Mouse (Mus musculus) midbrain, embryonic 13.5 days (tissue): ENCODE measurements at regions not wholly inside any gene's neighbourhood (a gene's known extent, or its start where the extent isn't known, plus 50 kb on each side); places are given as distances from the start of the nearest gene placed in this dataset.

Experiments
- ATAC-seq: fragments of 200-750 bp; cut with Nextera tagmentation; 2 replicates; pipeline ENCODE4 v1.8.0; 2017; ENCODE audit warnings: mild to moderate bottlenecking, moderate TSS enrichment, moderate library complexity
- H3K27ac ChIP-seq: fragments of 300-500 bp; sonication (generic); 2 replicates; pipeline ENCODE4 v1.5.1; 2015; ENCODE audit warnings: inconsistent platforms, mild to moderate bottlenecking, moderate library complexity
- H3K27me3 ChIP-seq: fragments of 300-500 bp; sonication (generic); 2 replicates; pipeline ENCODE4 v1.6.1; 2015; ENCODE audit warnings: mild to moderate bottlenecking, inconsistent platforms
- H3K36me3 ChIP-seq: fragments of 300-500 bp; sonication (generic); 2 replicates; pipeline ENCODE4 v1.6.1; 2015; ENCODE audit warnings: mild to moderate bottlenecking, inconsistent platforms
- H3K4me1 ChIP-seq: fragments of 300-500 bp; sonication (generic); replicated peaks from 2 replicates; pipeline ENCODE4 v1.6.1; 2015; ENCODE audit warnings: inconsistent platforms
- H3K4me2 ChIP-seq: fragments of 300-500 bp; sonication (generic); replicated peaks from 2 replicates; pipeline ENCODE4 v1.6.1; 2015; ENCODE audit warnings: moderate library complexity, mild to moderate bottlenecking, inconsistent platforms
- H3K4me3 ChIP-seq: fragments of 300-500 bp; sonication (generic); replicated peaks from 2 replicates; pipeline ENCODE4 v1.5.1; 2015; ENCODE audit warnings: mild to moderate bottlenecking, inconsistent platforms
- H3K9ac ChIP-seq: fragments of 300-500 bp; sonication (generic); replicated peaks from 2 replicates; pipeline ENCODE4 v1.6.1; 2015; ENCODE audit warnings: mild to moderate bottlenecking, inconsistent platforms
- H3K9me3 ChIP-seq: fragments of 300-500 bp; sonication (generic); 2 replicates; pipeline ENCODE4 v1.6.1; 2016; ENCODE audit warnings: mild to moderate bottlenecking, inconsistent platforms
- WGBS: fragments of 180-500 bp; shearing (Covaris S2); methylation state at CpG from one replicate; pipeline ENCODE4 v1.1.7; 2015; 5-methylcytosine and 5-hydroxymethylcytosine counted together

DNA sequence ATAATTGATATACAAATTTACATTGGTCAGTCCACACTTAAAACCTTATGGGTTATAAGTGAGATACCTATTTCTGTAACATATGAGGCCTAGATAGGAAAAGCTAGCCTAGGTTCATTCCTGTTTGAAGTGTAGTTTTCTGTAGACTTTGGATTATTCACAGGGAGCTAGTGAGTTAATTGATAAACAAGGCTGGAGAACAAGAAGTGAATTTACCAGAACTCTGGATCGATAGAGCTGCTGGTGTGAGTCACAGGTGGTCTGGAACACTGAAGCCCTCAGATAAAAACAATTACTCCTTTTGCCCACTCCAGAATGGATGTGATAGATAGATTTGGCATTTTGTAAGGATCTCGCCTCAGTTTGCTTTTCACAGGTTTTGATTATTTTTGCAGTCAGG is 62.0 kb upstream of the Rtl1 start:
- H3K27me3 ChIP-seq, result no peaks in the 10 kb centered on the region
- peaks cover 13% of the 10 kb centered on the region for H3K36me3 ChIP-seq
- no peak for ATAC-seq
- no peaks in the 10 kb centered on the region for H3K4me1 ChIP-seq
- no peak overlapping the region for H3K4me2 ChIP-seq
- WGBS, result 87% methylated on average over 2 of the region's 2 CpGs
- H3K4me3 ChIP-seq, result no peak overlapping the region
- H3K9me3 ChIP-seq, result no peaks in the 10 kb centered on the region
- H3K27ac ChIP-seq, result no peak overlapping the region
- H3K9ac ChIP-seq, result no peak overlapping the region

DNA sequence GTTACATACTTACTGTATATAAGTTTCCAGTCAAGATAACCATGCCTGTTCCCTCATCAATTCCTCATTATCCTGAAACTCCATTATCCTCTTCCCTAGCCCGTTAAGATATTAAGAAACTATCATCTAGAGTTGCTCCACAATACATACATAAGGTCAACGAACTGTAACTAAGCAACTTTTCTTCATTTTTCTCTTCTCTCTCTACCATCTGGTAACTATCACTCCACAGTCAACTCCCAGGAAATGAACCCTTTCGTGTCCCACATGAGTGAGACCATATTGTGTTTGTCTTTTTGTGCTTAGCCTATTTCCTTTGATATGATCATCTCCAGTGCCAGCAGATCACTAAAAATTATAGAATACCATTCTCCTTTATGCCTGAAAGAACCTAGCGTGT is 74.6 kb upstream of the Rtl1 start:
- 86% methylated on average over 4 of the region's 4 CpGs for WGBS
- peaks cover 20% of the 10 kb centered on the region for H3K36me3 ChIP-seq

DNA sequence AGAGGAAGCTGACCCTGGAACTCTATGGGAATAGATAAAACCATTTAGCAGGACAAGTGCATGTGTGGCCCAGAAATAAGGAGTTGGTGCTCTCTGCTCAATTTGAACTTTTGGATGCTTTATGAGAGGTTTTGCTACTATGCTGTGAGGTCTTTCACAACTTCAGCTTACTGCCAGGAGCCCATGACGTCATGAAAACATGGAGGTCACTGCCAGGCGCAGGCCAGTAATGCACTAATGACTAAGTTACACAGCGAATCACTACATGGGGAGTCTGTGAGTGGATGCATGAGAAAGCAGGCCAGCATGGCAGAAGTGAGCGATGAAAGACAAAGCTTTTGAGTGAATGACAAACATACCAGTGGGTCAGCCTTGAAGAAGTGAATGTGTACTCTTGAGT is 93.9 kb upstream of the Rtl1 start:
- Histone ChIP-seq H3K27me3 (no peaks in the 10 kb centered on the region), H3K4me1 (no peaks in the 10 kb centered on the region), H3K4me2 (no peak overlapping the region), H3K9ac (no peak overlapping the region), H3K9me3 (no peaks in the 10 kb centered on the region), H3K36me3 (peaks cover 58% of the 10 kb centered on the region), H3K27ac (no peak overlapping the region), H3K4me3 (no peak overlapping the region)
- ATAC-seq, result no peak
- WGBS, result 93% methylated on average over 4 of the region's 4 CpGs

More for the DNA sequence above, 74.6 kb upstream of the Rtl1 start:
- Histone ChIP-seq H3K4me1 (no peaks in the 10 kb centered on the region), H3K4me2 (no peak overlapping the region), H3K9ac (no peak overlapping the region), H3K4me3 (no peak overlapping the region), H3K9me3 (no peaks in the 10 kb centered on the region), H3K27me3 (no peaks in the 10 kb centered on the region), H3K27ac (no peak overlapping the region)
- ATAC-seq, result no peak

DNA sequence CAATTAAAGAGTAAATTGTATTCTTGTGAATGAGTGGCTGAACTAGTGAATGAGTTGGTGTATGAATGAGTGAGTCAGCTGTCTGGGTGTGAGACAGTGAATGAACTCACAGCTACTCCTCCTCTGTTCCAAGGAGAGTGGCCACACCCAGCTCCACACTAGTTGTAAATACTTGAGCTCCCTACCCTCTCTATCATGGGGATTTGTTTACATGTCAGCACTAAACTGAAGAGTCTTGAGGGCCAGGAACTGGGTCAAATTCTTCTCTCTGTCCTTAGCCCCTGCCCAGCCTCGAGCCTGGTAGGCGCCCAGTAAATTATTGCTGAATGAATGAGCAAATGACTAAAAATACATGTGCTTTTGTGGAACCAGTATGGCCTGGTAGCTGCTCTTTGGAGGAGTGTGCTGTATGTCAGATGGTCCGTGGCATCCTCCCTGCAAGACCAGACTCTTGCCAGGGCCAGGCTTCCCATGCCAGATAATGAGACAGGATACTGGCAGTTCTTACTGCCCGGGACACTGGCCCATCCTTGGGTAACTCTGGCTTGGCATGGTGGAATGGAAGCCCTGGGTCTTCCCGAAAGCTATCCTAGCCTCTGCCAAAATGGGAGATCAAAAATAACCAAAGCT is 94.8 kb upstream of the Rtl1 start:
- no peak overlapping the region for H3K4me3 ChIP-seq
- 96% methylated on average over 5 of the region's 5 CpGs for WGBS
- peaks cover 56% of the 10 kb centered on the region for H3K36me3 ChIP-seq
- no peaks in the 10 kb centered on the region for H3K4me1 ChIP-seq
- no peaks in the 10 kb centered on the region for H3K9me3 ChIP-seq
- no peak overlapping the region for H3K4me2 ChIP-seq
- no peak overlapping the region for H3K27ac ChIP-seq
- no peak for ATAC-seq
- no peak overlapping the region for H3K9ac ChIP-seq
- H3K27me3 ChIP-seq, result no peaks in the 10 kb centered on the region

DNA sequence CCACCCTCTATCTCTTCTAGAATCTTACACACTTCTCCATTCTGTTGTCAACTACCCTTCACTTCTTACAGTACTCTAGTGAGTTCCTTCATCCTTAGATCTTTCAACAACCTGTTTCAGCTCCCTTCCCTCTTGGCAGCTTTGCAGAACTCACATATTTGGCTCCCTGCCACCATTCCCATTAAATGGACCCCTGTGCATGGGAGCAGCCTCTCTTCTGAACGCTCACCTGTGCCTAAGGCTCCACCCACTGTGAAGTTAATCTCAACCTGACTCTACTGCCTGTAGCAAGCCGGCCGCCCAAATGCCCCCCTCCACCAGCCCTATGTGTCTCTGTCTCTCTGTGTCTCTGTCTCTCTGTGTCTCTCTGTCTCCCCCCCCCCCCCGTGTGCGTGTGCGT is 106.7 kb upstream of the Rtl1 start:
- H3K9ac ChIP-seq, result no peak overlapping the region
- 93% methylated on average over 3 of the region's 6 CpGs for WGBS
- no peaks in the 10 kb centered on the region for H3K9me3 ChIP-seq
- H3K27me3 ChIP-seq, result no peaks in the 10 kb centered on the region
- no peaks in the 10 kb centered on the region for H3K4me1 ChIP-seq
- no peak overlapping the region for H3K4me3 ChIP-seq
- no peak for ATAC-seq
- H3K4me2 ChIP-seq, result no peak overlapping the region
- H3K27ac ChIP-seq, result no peak overlapping the region
- H3K36me3 ChIP-seq, result peaks cover 21% of the 10 kb centered on the region

DNA sequence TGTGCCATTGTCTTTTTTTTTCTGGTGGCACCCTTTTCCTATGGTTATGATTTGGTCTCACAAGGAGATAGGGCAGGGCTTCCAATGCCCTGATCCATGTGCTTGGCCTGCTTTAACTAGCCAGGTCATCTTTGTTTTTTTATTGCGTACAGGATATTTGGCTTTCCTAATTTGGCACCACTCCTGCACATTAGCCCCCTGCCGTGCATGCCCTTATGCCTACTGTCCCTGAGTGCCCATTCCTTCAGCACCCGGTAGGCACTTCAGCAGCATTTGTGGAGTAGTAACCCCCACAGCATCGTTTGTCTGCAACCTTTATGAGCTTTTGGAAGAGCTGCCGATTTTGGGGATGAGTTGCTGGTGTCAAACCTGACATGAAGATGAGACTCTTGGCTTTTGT is 109.5 kb upstream of the Rtl1 start:
- ATAC-seq, result no peak
- WGBS, result 94% methylated on average over 5 of the region's 5 CpGs
- Histone ChIP-seq H3K4me1 (no peaks in the 10 kb centered on the region), H3K4me3 (no peak overlapping the region), H3K4me2 (no peak overlapping the region), H3K36me3 (peaks cover 31% of the 10 kb centered on the region), H3K9ac (no peak overlapping the region), H3K27ac (no peak overlapping the region), H3K27me3 (no peaks in the 10 kb centered on the region), H3K9me3 (no peaks in the 10 kb centered on the region)

DNA sequence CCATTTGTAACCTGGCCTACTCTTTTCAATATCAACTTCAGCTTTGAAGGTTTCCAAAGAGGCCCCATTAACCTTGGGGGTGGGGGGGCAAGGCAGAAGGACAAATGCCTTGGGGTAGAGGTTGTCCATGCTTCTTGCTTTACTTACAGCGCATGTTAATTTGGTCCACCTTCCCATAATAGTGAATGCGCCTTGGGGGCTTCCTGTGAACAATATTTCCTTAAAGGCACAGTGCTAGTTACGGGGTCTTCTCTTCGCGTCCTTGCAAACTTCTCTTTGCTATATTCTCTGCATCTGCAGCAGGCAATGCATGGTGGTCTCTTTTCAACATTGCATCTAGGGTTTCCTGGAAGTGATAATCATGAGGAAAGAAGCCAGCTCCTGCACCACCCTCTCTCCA is 111.3 kb upstream of the Rtl1 start:
- H3K4me3 ChIP-seq, result no peak overlapping the region
- no peaks in the 10 kb centered on the region for H3K9me3 ChIP-seq
- H3K27me3 ChIP-seq, result no peaks in the 10 kb centered on the region
- ATAC-seq, result no peak
- no peak overlapping the region for H3K27ac ChIP-seq
- 96% methylated on average over 5 of the region's 5 CpGs for WGBS
- H3K36me3 ChIP-seq, result peaks cover 48% of the 10 kb centered on the region
- H3K4me2 ChIP-seq, result no peak overlapping the region
- H3K4me1 ChIP-seq, result no peaks in the 10 kb centered on the region
- H3K9ac ChIP-seq, result no peak overlapping the region

DNA sequence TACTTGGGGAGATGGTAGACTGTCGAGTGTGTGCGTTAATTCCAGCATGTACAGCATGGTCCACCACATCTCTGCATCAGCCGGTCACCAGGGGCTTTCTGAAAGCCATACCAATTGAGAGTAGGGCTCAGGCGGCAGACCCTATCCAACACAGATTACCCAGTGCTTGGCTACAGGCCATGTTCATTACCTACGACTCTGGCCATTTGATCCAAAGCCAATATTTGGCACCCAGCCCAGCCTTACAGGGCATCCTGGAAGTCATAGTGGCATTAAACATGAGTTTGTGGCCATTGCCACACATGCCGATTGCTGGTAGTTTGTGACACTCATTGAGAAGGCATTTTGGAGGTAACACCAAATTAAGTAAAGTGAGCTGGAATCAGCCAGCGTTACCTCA is 111.8 kb upstream of the Rtl1 start:
- no peak for ATAC-seq
- 88% methylated on average over 7 of the region's 7 CpGs for WGBS
- Histone ChIP-seq H3K4me1 (no peaks in the 10 kb centered on the region), H3K36me3 (peaks cover 52% of the 10 kb centered on the region), H3K27me3 (no peaks in the 10 kb centered on the region), H3K4me3 (no peak overlapping the region), H3K4me2 (no peak overlapping the region), H3K9me3 (no peaks in the 10 kb centered on the region), H3K27ac (no peak overlapping the region), H3K9ac (no peak overlapping the region)

DNA sequence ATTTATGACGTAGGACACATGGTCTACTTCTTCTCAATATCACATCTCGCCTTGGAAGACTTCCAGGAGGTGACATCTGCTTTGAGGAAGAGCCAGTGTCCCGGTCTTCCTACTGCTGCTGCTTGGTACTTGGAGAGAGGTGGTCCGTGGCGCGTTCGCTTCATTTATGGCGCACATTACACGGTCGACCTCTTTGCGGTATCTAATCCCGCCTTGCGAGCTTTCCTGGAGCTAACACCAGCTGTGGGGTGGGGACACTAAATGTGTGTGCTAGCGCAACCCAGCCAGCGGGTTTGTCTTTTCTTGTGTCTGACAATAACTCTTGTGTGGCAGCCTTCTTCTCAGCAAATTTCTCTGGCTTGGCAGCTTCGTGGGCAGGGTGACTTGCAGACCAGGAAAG is 112.3 kb upstream of the Rtl1 start:
- Histone ChIP-seq H3K36me3 (peaks cover 57% of the 10 kb centered on the region), H3K27ac (no peak overlapping the region), H3K9me3 (no peaks in the 10 kb centered on the region), H3K9ac (no peak overlapping the region), H3K4me2 (no peak overlapping the region), H3K27me3 (no peaks in the 10 kb centered on the region), H3K4me1 (no peaks in the 10 kb centered on the region), H3K4me3 (no peak overlapping the region)
- no peak for ATAC-seq
- WGBS, result 96% methylated on average over 16 of the region's 16 CpGs

DNA sequence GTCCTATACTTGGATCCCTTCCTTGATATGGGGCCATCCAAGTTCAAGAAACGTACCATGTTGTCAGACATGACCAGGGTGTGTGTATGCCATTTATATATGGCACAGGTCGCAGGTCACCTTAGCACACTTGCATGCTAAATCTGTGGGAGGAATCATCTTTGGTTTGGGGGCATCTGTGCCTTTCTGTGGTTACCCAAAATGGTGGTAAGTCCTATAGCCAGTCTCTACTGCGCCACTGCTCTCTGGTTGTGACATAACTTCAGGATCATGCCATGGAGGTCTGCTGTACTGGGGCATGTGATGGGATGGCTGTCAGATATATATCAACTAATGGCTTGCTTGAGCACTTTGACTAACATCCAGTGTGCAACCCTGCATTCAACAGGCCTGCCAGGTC is 112.9 kb upstream of the Rtl1 start:
- Histone ChIP-seq H3K27ac (no peak overlapping the region), H3K4me1 (no peaks in the 10 kb centered on the region), H3K9me3 (no peaks in the 10 kb centered on the region), H3K4me3 (no peak overlapping the region), H3K4me2 (no peak overlapping the region), H3K36me3 (peaks cover 62% of the 10 kb centered on the region), H3K27me3 (no peaks in the 10 kb centered on the region), H3K9ac (no peak overlapping the region)
- ATAC-seq, result no peak
- 96% methylated on average over 3 of the region's 3 CpGs for WGBS

DNA sequence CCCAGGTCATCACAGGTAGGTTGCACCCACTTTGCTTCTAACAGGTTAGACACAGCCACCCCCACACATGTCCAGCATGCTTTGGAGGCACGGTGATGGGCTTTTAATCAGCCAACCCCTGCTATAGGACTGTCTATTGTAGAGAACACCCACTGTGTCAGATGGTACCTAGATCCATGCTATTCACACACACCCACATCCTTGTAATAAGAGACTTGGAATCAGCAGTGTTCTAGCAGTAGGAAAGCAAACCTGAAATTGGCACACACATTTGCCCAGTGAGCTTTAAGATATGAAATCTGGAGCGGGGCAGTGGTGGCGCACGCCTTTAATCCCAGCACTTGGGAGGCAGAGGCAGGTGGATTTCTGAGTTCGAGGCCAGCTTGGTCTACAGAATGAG is 113.9 kb upstream of the Rtl1 start:
- no peaks in the 10 kb centered on the region for H3K27me3 ChIP-seq
- 95% methylated on average over 5 of the region's 5 CpGs for WGBS
- no peak overlapping the region for H3K9ac ChIP-seq
- H3K4me2 ChIP-seq, result no peak overlapping the region
- peaks cover 68% of the 10 kb centered on the region for H3K36me3 ChIP-seq
- no peak overlapping the region for H3K4me3 ChIP-seq
- no peaks in the 10 kb centered on the region for H3K4me1 ChIP-seq
- H3K27ac ChIP-seq, result no peak overlapping the region
- no peak for ATAC-seq
- H3K9me3 ChIP-seq, result no peaks in the 10 kb centered on the region

DNA sequence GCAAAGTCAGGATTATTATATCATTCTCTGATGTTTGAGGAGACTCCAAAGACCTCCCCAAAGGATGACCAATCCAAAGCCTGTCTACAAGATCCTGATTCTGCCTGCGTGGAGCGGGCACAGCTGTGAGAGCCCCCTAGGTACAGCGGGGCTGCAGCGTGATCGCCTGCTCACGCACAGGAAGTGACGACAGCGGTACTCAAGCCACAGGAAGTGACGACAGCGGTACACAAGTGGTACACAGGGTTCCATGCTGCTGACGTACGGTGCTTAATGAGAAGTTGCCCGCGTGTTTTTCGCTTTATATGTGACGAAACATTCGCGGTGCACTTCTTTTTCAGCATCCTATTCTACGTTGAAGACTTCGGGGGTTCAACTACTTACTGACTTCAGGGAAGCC is 116.9 kb upstream of the Rtl1 start:
- Histone ChIP-seq H3K27ac (no peak overlapping the region), H3K4me1 (no peaks in the 10 kb centered on the region), H3K27me3 (no peaks in the 10 kb centered on the region), H3K9me3 (no peaks in the 10 kb centered on the region), H3K4me2 (no peak overlapping the region), H3K9ac (no peak overlapping the region), H3K36me3 (peaks cover 71% of the 10 kb centered on the region), H3K4me3 (no peak overlapping the region)
- ATAC-seq, result no peak
- 96% methylated on average over 20 of the region's 20 CpGs for WGBS

DNA sequence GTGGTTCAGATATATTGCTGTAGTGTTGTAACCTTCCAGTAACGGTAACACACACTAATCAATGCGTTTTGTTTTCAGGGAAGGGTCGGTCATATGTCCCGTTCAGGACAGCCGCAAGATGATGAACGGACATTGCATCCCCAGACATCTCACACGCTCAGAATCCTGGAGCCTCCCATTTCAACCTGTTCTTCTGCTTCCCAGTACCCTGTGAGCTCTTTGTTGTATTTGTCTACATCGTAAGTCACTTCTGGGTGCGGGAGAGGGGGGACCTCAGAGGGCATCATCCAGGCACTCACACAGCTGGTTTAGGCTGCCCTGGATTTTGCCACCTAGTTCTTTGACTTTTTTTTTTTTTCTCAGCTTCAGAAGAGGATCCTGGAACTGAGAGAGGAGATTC is 117.9 kb upstream of the Rtl1 start:
- no peak overlapping the region for H3K27ac ChIP-seq
- peaks cover 74% of the 10 kb centered on the region for H3K36me3 ChIP-seq
- no peak overlapping the region for H3K4me3 ChIP-seq
- no peak overlapping the region for H3K4me2 ChIP-seq
- no peaks in the 10 kb centered on the region for H3K9me3 ChIP-seq
- WGBS, result 98% methylated on average over 9 of the region's 9 CpGs
- no peak for ATAC-seq
- no peak overlapping the region for H3K9ac ChIP-seq
- no peaks in the 10 kb centered on the region for H3K4me1 ChIP-seq
- no peaks in the 10 kb centered on the region for H3K27me3 ChIP-seq
